Mouse (Mus musculus): ENCODE data around the gene Gm11549. TPM values are rescaled to one million over a fixed set of nuclear protein-coding genes. Genes with fewer than 3 reads are reported as not detected.
A peak's percentile ranks its signal among the peaks of the same experiment; 100 is the strongest.

Gene Gm11549
- total and polyA plus RNA-seq, 3 experiments: not detected

- TF ChIP-seq UBTF (IDR thresholded peaks at IDR 0.05; ENCODE audit: low read depth, low read length): no peak
- TF ChIP-seq CTCF (conservative IDR thresholded peaks at IDR 0.05 in 1 of 2, IDR thresholded peaks at IDR 0.05 in 1 of 2; ENCODE audit: low read depth in 2 of 2, low read length in 2 of 2): no peak
- TF ChIP-seq ZNF384 (IDR thresholded peaks at IDR 0.05; ENCODE audit: low read depth, low read length): no peak
- no peak for TF ChIP-seq KAT2A (IDR thresholded peaks at IDR 0.05; ENCODE audit: insufficient replicate concordance, low read length)
- TF ChIP-seq CHD2 (IDR thresholded peaks at IDR 0.05; ENCODE audit: low read length): no peak
- no peak for TF ChIP-seq ZC3H11A (IDR thresholded peaks at IDR 0.05; ENCODE audit: low read depth, low read length)
- no peak for TF ChIP-seq SIN3A (IDR thresholded peaks at IDR 0.05; ENCODE audit: low read length)
- TF ChIP-seq BHLHE40 (IDR thresholded peaks at IDR 0.05; ENCODE audit: low read depth, low read length): no peak
- TF ChIP-seq TCF12 (IDR thresholded peaks at IDR 0.05; ENCODE audit: low read depth, low read length): no peak
- no peak for TF ChIP-seq NELFE (IDR thresholded peaks at IDR 0.05; ENCODE audit: low read depth, low read length)
- no peak for TF ChIP-seq MAFK (IDR thresholded peaks at IDR 0.05; ENCODE audit: insufficient replicate concordance, low read length)
- no peak for TF ChIP-seq MXI1 (IDR thresholded peaks at IDR 0.05; ENCODE audit: low read depth, low read length)
- TF ChIP-seq ZKSCAN1 (IDR thresholded peaks at IDR 0.05; ENCODE audit: borderline replicate concordance, low read depth, low read length): no peak
- no peak for TF ChIP-seq HCFC1 (IDR thresholded peaks at IDR 0.05; ENCODE audit: low read depth, low read length)
- TF ChIP-seq ZMIZ1 (IDR thresholded peaks at IDR 0.05; ENCODE audit: low read depth, low read length): no peak
- TF ChIP-seq ETS1 (conservative IDR thresholded peaks at IDR 0.05; ENCODE audit: low read depth, low read length): no peak
- TF ChIP-seq MEF2A (IDR thresholded peaks at IDR 0.05; ENCODE audit: borderline replicate concordance, low read depth, low read length): no peak
- TF ChIP-seq NRF1 (IDR thresholded peaks at IDR 0.05; ENCODE audit: low read depth, low read length): no peak
- TF ChIP-seq POLR2A (IDR thresholded peaks at IDR 0.05; ENCODE audit: low read depth, low read length): no peak
- no peak for TF ChIP-seq IRF4 (IDR thresholded peaks at IDR 0.05; ENCODE audit: low read depth, low read length)
- Histone ChIP-seq H3K4me2 (ENCODE audit: insufficient read depth, low read depth, poor library complexity, severe bottlenecking) (no peak overlapping the region), H3K9ac (ENCODE audit: insufficient read depth, low read depth) (no peak overlapping the region), H3K9me3 (replicated peaks; ENCODE audit: low read length) (no peaks in the 10 kb centered on the region), H3K4me1 (ENCODE audit: control insufficient read depth in 1 of 2, insufficient read depth in 2 of 2) (peaks cover 0 to 3% of the 10 kb centered on the region in 2 experiments; a peak in 3 of 4 replicates), H3K36me3 (replicated peaks in 1 of 2; ENCODE audit: control insufficient read depth in 1 of 2, insufficient read depth in 1 of 2, low read length in 1 of 2) (no peaks in the 10 kb centered on the region), H3K27me3 (replicated peaks) (peaks cover 7% of the 10 kb centered on the region), H3K79me2 (replicated peaks; ENCODE audit: control insufficient read depth, extremely low read depth, insufficient read depth, poor library complexity, severe bottlenecking) (no peaks in the 10 kb centered on the region), H3K4me3 (replicated peaks in 1 of 3; ENCODE audit: low read depth in 2 of 3, low read length in 2 of 3, poor library complexity in 1 of 3) (no peak overlapping the region), H3K27ac (ENCODE audit: insufficient read depth, low read depth) (no peak overlapping the region)
- in situ Hi-C loops (cut with MboI; ENCODE audit: low pct_ligation_motif_present, low pct_unique_long_range_greater_than_20kb, low sequenced_read_pairs) (no loop called here), dilution Hi-C loops (cut with MboI; ENCODE audit: extremely low pct_ligation_motif_present, extremely low pct_unique_long_range_greater_than_20kb, low sequenced_read_pairs) (no loop called here)
- DNase-seq (ENCODE audit: extremely low read depth): no peak
Observed at GRCm38 (mm10) chr3:36522137-36522536, 524 bp upstream of the Gm11549 start.

DNA sequence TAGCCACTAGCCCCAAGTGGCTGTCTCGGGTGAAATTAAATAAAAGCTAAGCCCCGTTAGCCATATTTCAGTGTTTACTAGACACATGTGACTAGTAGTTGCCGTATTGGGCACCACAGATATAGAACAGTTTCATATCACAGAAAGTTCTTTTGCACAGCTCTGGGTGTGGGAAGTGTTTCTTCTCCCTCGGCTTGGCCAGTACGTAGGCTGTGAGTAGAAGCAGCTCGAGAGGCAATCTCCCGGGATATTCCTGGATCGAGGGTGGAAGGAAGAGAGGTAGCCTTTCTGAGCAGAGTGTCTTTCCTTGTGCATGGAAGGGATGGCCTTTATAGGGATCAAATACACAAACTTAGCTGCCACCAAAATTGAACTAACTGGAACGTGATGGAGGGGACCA lies 5.4 kb downstream of the Gm11549 start:
- Histone ChIP-seq H3K9ac (ENCODE audit: insufficient read depth, low read depth) (no peak overlapping the region), H3K27ac (ENCODE audit: insufficient read depth, low read depth) (no peak overlapping the region), H3K4me1 (ENCODE audit: control insufficient read depth in 1 of 2, insufficient read depth in 2 of 2) (no peaks in the 10 kb centered on the region), H3K4me3 (replicated peaks in 1 of 3; ENCODE audit: low read depth in 2 of 3, low read length in 2 of 3, poor library complexity in 1 of 3) (no peak overlapping the region), H3K9me3 (replicated peaks; ENCODE audit: low read length) (no peaks in the 10 kb centered on the region), H3K4me2 (ENCODE audit: insufficient read depth, low read depth, poor library complexity, severe bottlenecking) (peak overlapping the region; percentile 19), H3K36me3 (replicated peaks in 1 of 2; ENCODE audit: control insufficient read depth in 1 of 2, insufficient read depth in 1 of 2, low read length in 1 of 2) (no peaks in the 10 kb centered on the region), H3K79me2 (replicated peaks; ENCODE audit: control insufficient read depth, extremely low read depth, insufficient read depth, poor library complexity, severe bottlenecking) (no peaks in the 10 kb centered on the region), H3K27me3 (replicated peaks) (no peaks in the 10 kb centered on the region)
- TF ChIP-seq MAX (IDR thresholded peaks at IDR 0.05; ENCODE audit: low read length) (no peak), USF1 (IDR thresholded peaks at IDR 0.05; ENCODE audit: low read depth, low read length) (no peak), SIN3A (IDR thresholded peaks at IDR 0.05; ENCODE audit: low read length) (no peak), MAZ (IDR thresholded peaks at IDR 0.05; ENCODE audit: low read depth, low read length) (no peak), RCOR1 (conservative IDR thresholded peaks at IDR 0.05; ENCODE audit: low read depth, low read length) (no peak), NRF1 (IDR thresholded peaks at IDR 0.05; ENCODE audit: low read depth, low read length) (no peak), HCFC1 (IDR thresholded peaks at IDR 0.05; ENCODE audit: low read depth, low read length) (no peak), SMC3 (IDR thresholded peaks at IDR 0.05; ENCODE audit: low read depth, low read length) (no peak), UBTF (IDR thresholded peaks at IDR 0.05; ENCODE audit: low read depth, low read length) (no peak), POLR2A (IDR thresholded peaks at IDR 0.05; ENCODE audit: low read depth, low read length) (no peak), IRF4 (IDR thresholded peaks at IDR 0.05; ENCODE audit: low read depth, low read length) (no peak), MEF2A (IDR thresholded peaks at IDR 0.05; ENCODE audit: borderline replicate concordance, low read depth, low read length) (no peak), ZC3H11A (IDR thresholded peaks at IDR 0.05; ENCODE audit: low read depth, low read length) (no peak), RAD21 (IDR thresholded peaks at IDR 0.05; ENCODE audit: low read depth, low read length) (no peak), USF2 (conservative IDR thresholded peaks at IDR 0.05; ENCODE audit: low read depth, low read length) (no peak), CTCF (conservative IDR thresholded peaks at IDR 0.05 in 1 of 2, IDR thresholded peaks at IDR 0.05 in 1 of 2; ENCODE audit: low read depth in 2 of 2, low read length in 2 of 2) (no peak), ZMIZ1 (IDR thresholded peaks at IDR 0.05; ENCODE audit: low read depth, low read length) (no peak), PAX5 (IDR thresholded peaks at IDR 0.05; ENCODE audit: low read length) (no peak), E2F4 (IDR thresholded peaks at IDR 0.05; ENCODE audit: insufficient replicate concordance, low read depth, low read length) (no peak)
- no peak for DNase-seq (ENCODE audit: extremely low read depth)
- dilution Hi-C loops (cut with MboI; ENCODE audit: extremely low pct_ligation_motif_present, extremely low pct_unique_long_range_greater_than_20kb, low sequenced_read_pairs) (no loop called here), in situ Hi-C loops (cut with MboI; ENCODE audit: low pct_ligation_motif_present, low pct_unique_long_range_greater_than_20kb, low sequenced_read_pairs) (no loop called here)

Measured in CH12.LX (cell line).